Mouse (Mus musculus): Measurements from ENCODE around the gene 5730522E02Rik.

The 5730522E02Rik gene

GRCm38 (mm10) chr11:25679856-25680255 is 530.7 kb downstream of the 5730522E02Rik start:
- peak; percentile 10 for DNase-seq (ENCODE audit: low read depth, low spot score)

GRCm38 (mm10) chr11:25674194-25674593 is 536.4 kb downstream of the 5730522E02Rik start:
- DNase-seq (ENCODE audit: low read depth, low spot score): no peak

GRCm38 (mm10) chr11:25670018-25670417 is 540.5 kb downstream of the 5730522E02Rik start:
- no peak for DNase-seq (ENCODE audit: low read depth, low spot score)

- DNase-seq (ENCODE audit: low read depth, low spot score): no peak
Observed at GRCm38 (mm10) chr11:25664562-25665104, 545.9 kb downstream of the 5730522E02Rik start.

GRCm38 (mm10) chr11:25646282-25646681 is 564.3 kb downstream of the 5730522E02Rik start:
- no peak for DNase-seq (ENCODE audit: low read depth, low spot score)

GRCm38 (mm10) chr11:25644767-25645622 is 565.6 kb downstream of the 5730522E02Rik start:
- DNase-seq (ENCODE audit: low read depth, low spot score): peak; percentile 13

- no peak for DNase-seq (ENCODE audit: low read depth, low spot score)
Observed at GRCm38 (mm10) chr11:25606886-25607285, 603.7 kb downstream of the 5730522E02Rik start.

- DNase-seq (ENCODE audit: low read depth, low spot score): no peak
Observed at GRCm38 (mm10) chr11:25600030-25600429, 610.5 kb downstream of the 5730522E02Rik start.

GRCm38 (mm10) chr11:25595303-25595702 is 615.3 kb downstream of the 5730522E02Rik start:
- DNase-seq (ENCODE audit: low read depth, low spot score): no peak

- DNase-seq (ENCODE audit: low read depth, low spot score): no peak
Observed at GRCm38 (mm10) chr11:25594780-25595179, 615.8 kb downstream of the 5730522E02Rik start.

GRCm38 (mm10) chr11:25592268-25592667 is 618.3 kb downstream of the 5730522E02Rik start:
- peak; percentile 27 for DNase-seq (ENCODE audit: low read depth, low spot score)

- DNase-seq (ENCODE audit: low read depth, low spot score): no peak
Observed at GRCm38 (mm10) chr11:25590215-25590614, 620.3 kb downstream of the 5730522E02Rik start.

GRCm38 (mm10) chr11:25589509-25589908 is 621.1 kb downstream of the 5730522E02Rik start:
- no peak for DNase-seq (ENCODE audit: low read depth, low spot score)

GRCm38 (mm10) chr11:25574129-25574465 is 636.5 kb downstream of the 5730522E02Rik start:
- DNase-seq (ENCODE audit: low read depth, low spot score): no peak

GRCm38 (mm10) chr11:25573408-25574128 is 637.0 kb downstream of the 5730522E02Rik start:
- DNase-seq (ENCODE audit: low read depth, low spot score): peak; percentile 7

GRCm38 (mm10) chr11:25571396-25571795 is 639.2 kb downstream of the 5730522E02Rik start:
- DNase-seq (ENCODE audit: low read depth, low spot score): no peak
